Mouse (Mus musculus) hindbrain, postnatal 0 days (tissue): Measurements from ENCODE around the gene G6pc. TPM values are rescaled to one million over a fixed set of nuclear protein-coding genes. Genes with fewer than 3 reads are reported as not detected.
"Not testable (repeated sequence)": the region's sequence is repeated elsewhere in the genome, so short reads cannot be mapped to it uniquely, and the experiment has no call there.

Experiments
- ATAC-seq: fragments of 200-750 bp; cut with Nextera tagmentation; 2 replicates; pipeline ENCODE4 v1.8.0; 2017; ENCODE audit warnings: mild to moderate bottlenecking, moderate TSS enrichment, moderate library complexity
- DNase-seq: peaks from one replicate; pipeline ENCODE4 v3.0.0-alpha.2; 2015; ENCODE audit warnings: low spot score
- H3K27ac ChIP-seq: fragments of 300-500 bp; sonication (generic); 2 replicates; pipeline ENCODE4 v1.5.1; 2014; ENCODE audit warnings: mild to moderate bottlenecking
- H3K27me3 ChIP-seq: fragments of 300-500 bp; sonication (generic); 2 replicates; pipeline ENCODE4 v1.6.1; 2014; ENCODE audit warnings: low read length, mixed read lengths; ENCODE audit not compliant: insufficient read depth
- H3K36me3 ChIP-seq: fragments of 300-500 bp; sonication (generic); 2 replicates; pipeline ENCODE4 v1.6.1; 2014; ENCODE audit warnings: low read length, mixed read lengths; ENCODE audit not compliant: insufficient read depth
- H3K4me1 ChIP-seq: fragments of 300-500 bp; sonication (generic); 2 replicates; pipeline ENCODE4 v1.6.1; 2014; ENCODE audit warnings: antibody characterized with exemption, low read length, mixed read lengths; ENCODE audit not compliant: insufficient read depth
- H3K4me2 ChIP-seq: fragments of 300-500 bp; sonication (generic); 2 replicates; pipeline ENCODE4 v1.6.1; 2014; ENCODE audit warnings: low read depth, mild to moderate bottlenecking, low read length, moderate library complexity, mixed read lengths
- H3K4me3 ChIP-seq: fragments of 300-500 bp; sonication (generic); 2 replicates; pipeline ENCODE4 v1.5.1; 2014; ENCODE audit warnings: low read length
- H3K9ac ChIP-seq: fragments of 300-500 bp; sonication (generic); replicated peaks from 2 replicates; pipeline ENCODE4 v1.6.1; 2014; ENCODE audit warnings: mild to moderate bottlenecking, low read length, moderate library complexity, mixed read lengths
- H3K9me3 ChIP-seq: fragments of 300-500 bp; sonication (generic); 2 replicates; pipeline ENCODE4 v1.6.1; 2016; ENCODE audit warnings: low read length, mixed read lengths
- CTCF ChIP-seq: IDR thresholded peaks from 2 replicates; pipeline ENCODE4 v1.5.1; 2016; ENCODE audit warnings: antibody characterized with exemption, control low read depth, low read depth
- WGBS: fragments of 180-500 bp; shearing (Covaris S2); extraction: QIAGEN DNeasy Blood & Tissue Kit; methylation state at CpG from one replicate; pipeline ENCODE4 v1.1.7; 2014; 5-methylcytosine and 5-hydroxymethylcytosine counted together
- polyA plus RNA-seq: library from polyadenylated mRNA; unstranded; fragments of >200 nt; fragmentation: Nextera tagmentation; extraction: Ambion mirVana; gene quantifications from 2 replicates; pipeline ENCODE4 v1.2.1, GENCODE M21; 2015
- total RNA-seq: library from RNA; depleted of rRNA; stranded (reverse); fragments of >200 nt; gene quantifications from 2 replicates; pipeline ENCODE4 v1.2.3, GENCODE M21; 2014

Gene G6pc
- total and polyA plus RNA-seq, 2 experiments from 2014 or later = 0.26 TPM; not detected in 1

GRCm38 (mm10) chr11:101355916-101356315, 11.4 kb upstream of the G6pc start:
- Histone ChIP-seq H3K4me1 (no peaks in the 10 kb centered on the region), H3K4me2 (no peak overlapping the region), H3K36me3 (no peaks in the 10 kb centered on the region), H3K27ac (no peak overlapping the region), H3K4me3 (no peak overlapping the region), H3K9ac (no peak overlapping the region), H3K9me3 (no peaks in the 10 kb centered on the region), H3K27me3 (no peaks in the 10 kb centered on the region)
- ATAC-seq (no peak), DNase-seq (no peak)
- 97% methylated on average over 2 of the region's 2 CpGs for WGBS
- TF ChIP-seq CTCF = no peak

DNA sequence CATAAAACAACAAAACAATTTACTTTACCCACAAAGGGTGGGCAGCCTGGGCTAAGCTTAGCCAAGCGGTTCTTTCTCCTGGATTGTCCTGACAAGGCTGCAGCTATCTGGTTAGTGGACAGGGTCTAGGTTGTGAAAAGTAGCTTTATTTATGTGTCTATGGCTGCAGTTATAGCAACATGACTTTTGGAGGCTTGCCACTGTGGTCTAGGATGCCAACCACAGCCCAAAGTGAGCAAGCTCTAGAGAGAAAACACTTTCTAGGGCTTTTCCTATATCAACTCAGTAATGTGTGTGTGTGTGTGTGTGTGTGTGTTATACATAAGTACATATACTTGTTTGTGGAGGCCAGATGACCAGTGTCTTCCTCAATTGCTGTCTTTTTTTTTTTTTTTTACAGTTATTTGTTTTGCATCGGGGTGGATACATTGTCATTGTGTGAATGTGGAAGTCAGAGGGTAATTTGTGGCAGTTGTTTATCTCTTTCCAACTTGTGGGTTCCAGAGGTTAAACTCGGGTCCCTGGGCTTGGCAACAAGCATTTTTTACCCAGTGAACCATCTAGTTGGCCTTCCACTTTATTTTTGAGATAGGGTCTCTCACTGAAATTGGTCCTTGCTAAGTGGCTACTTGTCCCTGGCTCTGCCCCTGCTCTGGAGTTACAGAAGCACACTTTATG, 9.7 kb upstream of the G6pc start:
- Histone ChIP-seq H3K27ac (no peak overlapping the region), H3K4me1 (no peaks in the 10 kb centered on the region), H3K9me3 (no peaks in the 10 kb centered on the region), H3K27me3 (no peaks in the 10 kb centered on the region), H3K9ac (no peak overlapping the region), H3K4me2 (no peak overlapping the region), H3K4me3 (no peak overlapping the region), H3K36me3 (no peaks in the 10 kb centered on the region)
- 84% methylated on average over 3 of the region's 3 CpGs for WGBS
- ATAC-seq (no peak), DNase-seq (no peak)
- no peak for TF ChIP-seq CTCF

DNA sequence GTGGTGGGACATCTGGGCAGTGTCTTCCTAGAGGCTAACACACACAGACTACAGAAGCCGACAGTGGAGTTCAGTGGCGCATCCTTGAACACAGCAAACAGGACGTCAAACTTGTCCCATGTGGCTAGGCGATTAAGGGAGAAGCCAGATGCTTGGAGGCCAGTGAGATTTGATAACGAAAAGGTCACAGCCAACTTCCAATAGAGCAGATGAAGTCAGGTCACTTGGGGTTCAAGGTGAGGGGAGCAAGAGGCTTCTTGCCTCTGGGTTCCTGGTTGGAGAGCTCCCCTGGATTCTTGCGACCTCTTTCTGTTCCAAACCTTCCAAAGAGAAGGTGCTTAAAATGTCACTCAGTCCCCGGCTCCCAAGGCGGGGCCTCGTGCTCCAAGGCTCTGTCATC, 7.6 kb upstream of the G6pc start:
- no peak for DNase-seq
- 79% methylated on average over 9 of the region's 9 CpGs for WGBS

GRCm38 (mm10) chr11:101360651-101361113, 6.7 kb upstream of the G6pc start:
- Histone ChIP-seq H3K4me1 (no peaks in the 10 kb centered on the region), H3K27ac (peak overlapping the region; percentile 33; the same call in 1 of the 2 replicates), H3K4me3 (no peak overlapping the region), H3K36me3 (no peaks in the 10 kb centered on the region), H3K4me2 (no peak overlapping the region), H3K27me3 (no peaks in the 10 kb centered on the region), H3K9me3 (no peaks in the 10 kb centered on the region), H3K9ac (no peak overlapping the region)
- WGBS = 60% methylated on average over 3 of the region's 3 CpGs
- DNase-seq = no peak
- ATAC-seq = no peak
- no peak for TF ChIP-seq CTCF

More for the DNA sequence above, 7.6 kb upstream of the G6pc start:
- Histone ChIP-seq H3K4me1 (no peaks in the 10 kb centered on the region), H3K4me3 (no peak overlapping the region), H3K36me3 (no peaks in the 10 kb centered on the region), H3K4me2 (no peak overlapping the region), H3K9me3 (no peaks in the 10 kb centered on the region), H3K27me3 (no peaks in the 10 kb centered on the region), H3K27ac (0 out of 2 replicates have a peak overlapping the region, but pooled peaks have one; percentile 33), H3K9ac (no peak overlapping the region)
- ATAC-seq = no peak
- TF ChIP-seq CTCF = no peak

DNA sequence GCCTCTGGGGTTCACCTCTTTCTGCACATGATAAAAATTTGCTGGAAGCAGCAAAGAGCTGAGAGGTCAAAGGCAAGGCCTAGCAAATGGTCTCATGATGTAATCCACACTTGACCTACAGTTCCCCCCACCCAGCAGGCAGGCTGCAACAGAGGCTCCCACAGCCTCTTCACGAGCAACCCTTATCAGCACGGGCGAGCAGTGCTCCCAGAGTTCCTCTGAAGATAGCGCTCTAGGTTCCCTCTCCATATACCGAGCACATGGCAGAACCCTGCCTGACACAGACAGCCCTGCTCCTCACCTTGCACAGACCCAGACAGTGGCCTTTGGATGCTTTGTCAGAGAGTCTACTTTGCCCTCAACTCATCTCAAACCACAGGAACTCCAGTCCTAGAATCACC, 2.8 kb upstream of the G6pc start:
- Histone ChIP-seq H3K27me3 (no peaks in the 10 kb centered on the region), H3K4me1 (no peaks in the 10 kb centered on the region), H3K4me2 (no peak overlapping the region), H3K4me3 (no peak overlapping the region), H3K36me3 (no peaks in the 10 kb centered on the region), H3K9ac (no peak overlapping the region), H3K27ac (no peak overlapping the region), H3K9me3 (no peaks in the 10 kb centered on the region)
- no peak for ATAC-seq
- TF ChIP-seq CTCF = no peak
- DNase-seq = no peak
- WGBS = 84% methylated on average over 5 of the region's 5 CpGs

DNA sequence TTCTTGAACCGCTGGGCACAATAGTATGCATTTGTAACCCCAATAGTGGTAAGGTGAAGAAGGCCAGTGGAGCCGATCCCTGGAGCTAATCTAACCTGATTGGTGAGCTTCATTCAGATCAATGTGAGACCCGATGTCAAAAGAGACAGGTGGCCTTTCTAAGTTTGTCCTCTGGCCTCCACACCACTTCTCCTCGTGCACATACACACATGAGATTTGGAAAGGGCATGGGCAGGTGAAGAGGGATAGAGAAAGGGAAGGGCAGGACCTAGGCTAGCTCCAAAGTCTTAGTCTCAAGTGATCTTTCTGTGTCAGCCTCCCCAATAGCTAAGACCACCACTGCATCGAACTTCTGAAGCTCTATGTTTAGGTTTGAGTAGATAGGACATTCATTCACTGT, 2.8 kb downstream of the G6pc start:
- Histone ChIP-seq H3K9me3 (no peaks in the 10 kb centered on the region), H3K36me3 (no peaks in the 10 kb centered on the region), H3K4me3 (no peak overlapping the region), H3K27ac (no peak overlapping the region), H3K4me1 (no peaks in the 10 kb centered on the region), H3K27me3 (no peaks in the 10 kb centered on the region), H3K4me2 (no peak overlapping the region), H3K9ac (no peak overlapping the region)
- DNase-seq (no peak), ATAC-seq (no peak)
- no peak for TF ChIP-seq CTCF
- 79% methylated on average over 5 of the region's 5 CpGs for WGBS

- no peak for DNase-seq
- no peak for ATAC-seq
These were observed 7.1 kb downstream of the G6pc start for GRCm38 (mm10) chr11:101374421-101374938.

GRCm38 (mm10) chr11:101378196-101378595, 10.8 kb downstream of the G6pc start:
- ATAC-seq, H3K27me3 ChIP-seq, H3K9ac ChIP-seq, H3K4me2 ChIP-seq, DNase-seq, H3K4me3 ChIP-seq, H3K4me1 ChIP-seq, H3K36me3 ChIP-seq, H3K9me3 ChIP-seq, H3K27ac ChIP-seq: not testable (repeated sequence)
- WGBS = 95% methylated on average over 8 of the region's 8 CpGs

More at GRCm38 (mm10) chr11:101374421-101374938, 7.1 kb downstream of the G6pc start:
- 71% methylated on average over 7 of the region's 7 CpGs for WGBS
- Histone ChIP-seq H3K4me3 (no peak overlapping the region), H3K36me3 (no peaks in the 10 kb centered on the region), H3K27ac (no peak overlapping the region), H3K9ac (no peak overlapping the region), H3K4me1 (no peaks in the 10 kb centered on the region), H3K9me3 (no peaks in the 10 kb centered on the region), H3K27me3 (no peaks in the 10 kb centered on the region), H3K4me2 (no peak overlapping the region)
- TF ChIP-seq CTCF = no peak
